Mouse (Mus musculus) hindbrain, embryonic 10.5 days (tissue): Measurements from ENCODE around the gene Mef2c. TPM values are rescaled to one million over a fixed set of nuclear protein-coding genes. Genes with fewer than 3 reads are reported as not detected.

ENCODE experiments used
- DNase-seq: peaks from one replicate; pipeline ENCODE4 v3.0.0-alpha.2; 2017; ENCODE audit warnings: low spot score
- H3K27ac ChIP-seq: fragments of 300-500 bp; sonication (generic); 2 replicates; pipeline ENCODE4 v1.5.1; 2016; ENCODE audit warnings: mild to moderate bottlenecking, moderate library complexity
- H3K27me3 ChIP-seq: fragments of 300-500 bp; sonication (generic); 2 replicates; pipeline ENCODE4 v1.6.1; 2016; ENCODE audit warnings: mild to moderate bottlenecking; ENCODE audit not compliant: poor library complexity, insufficient read depth, severe bottlenecking
- H3K36me3 ChIP-seq: fragments of 300-500 bp; sonication (generic); 2 replicates; pipeline ENCODE4 v1.6.1; 2016; ENCODE audit warnings: mild to moderate bottlenecking, moderate library complexity
- H3K4me1 ChIP-seq: fragments of 300-500 bp; sonication (generic); replicated peaks from 2 replicates; pipeline ENCODE4 v1.6.1; 2016; ENCODE audit warnings: mild to moderate bottlenecking
- H3K4me3 ChIP-seq: fragments of 300-500 bp; sonication (generic); 2 replicates; pipeline ENCODE4 v1.5.1; 2016; ENCODE audit warnings: mild to moderate bottlenecking, moderate library complexity
- H3K9me3 ChIP-seq: fragments of 300-500 bp; sonication (generic); 2 replicates; pipeline ENCODE4 v1.6.1; 2016; ENCODE audit warnings: mild to moderate bottlenecking, moderate library complexity
- WGBS: fragments of 180-500 bp; shearing (Covaris S2); methylation state at CpG from one replicate; pipeline ENCODE4 v1.1.7; 2016; 5-methylcytosine and 5-hydroxymethylcytosine counted together
- polyA plus RNA-seq: library from polyadenylated mRNA; unstranded; fragments of >200 nt; fragmentation: Nextera tagmentation; extraction: Ambion mirVana; gene quantifications from 2 replicates; pipeline ENCODE4 v1.2.1, GENCODE M21; 2016

Gene Mef2c
- polyA plus RNA-seq, 1 experiment from 2014 or later = 17.3 TPM

DNA sequence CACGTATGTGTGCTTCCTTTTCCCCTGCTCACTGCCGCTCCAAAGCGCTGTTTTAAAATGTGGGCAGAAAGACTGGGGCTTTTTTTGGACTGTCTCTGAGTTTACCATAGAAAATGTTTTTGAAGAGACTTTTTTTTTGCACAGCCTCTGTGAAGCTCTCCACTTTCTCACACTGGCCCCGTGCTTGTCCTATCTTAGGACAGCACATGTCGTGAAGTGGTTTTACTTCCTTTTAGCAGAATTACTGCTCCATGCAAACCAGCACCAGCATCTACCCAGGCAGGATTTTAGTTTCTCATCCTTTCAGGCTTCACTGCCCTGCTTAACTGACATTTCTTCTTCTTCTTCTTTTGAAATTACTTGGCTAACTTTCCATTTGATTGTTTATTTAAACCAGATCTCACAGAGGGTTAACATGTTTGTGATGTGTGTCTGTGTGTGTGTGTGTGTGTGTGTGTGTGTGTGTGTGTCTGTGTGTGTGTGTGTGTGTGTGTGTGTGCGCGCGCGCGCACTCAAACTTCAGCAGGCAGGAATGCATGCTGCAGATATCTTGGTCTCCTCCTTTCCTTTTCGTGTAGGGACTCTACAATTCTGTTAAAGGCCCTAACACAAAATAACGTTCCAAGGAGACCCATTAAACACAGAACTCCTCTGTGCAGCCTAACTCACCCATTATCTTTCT, 146.1 kb downstream of the Mef2c start:
- WGBS = 89% methylated on average over 12 of the region's 12 CpGs
- no peak overlapping the region for H3K27ac ChIP-seq
- no peaks in the 10 kb centered on the region for H3K36me3 ChIP-seq
- no peaks in the 10 kb centered on the region for H3K4me1 ChIP-seq
- H3K4me3 ChIP-seq = no peak overlapping the region
- H3K9me3 ChIP-seq = no peaks in the 10 kb centered on the region
- no peaks in the 10 kb centered on the region for H3K27me3 ChIP-seq
- no peak for DNase-seq

DNA sequence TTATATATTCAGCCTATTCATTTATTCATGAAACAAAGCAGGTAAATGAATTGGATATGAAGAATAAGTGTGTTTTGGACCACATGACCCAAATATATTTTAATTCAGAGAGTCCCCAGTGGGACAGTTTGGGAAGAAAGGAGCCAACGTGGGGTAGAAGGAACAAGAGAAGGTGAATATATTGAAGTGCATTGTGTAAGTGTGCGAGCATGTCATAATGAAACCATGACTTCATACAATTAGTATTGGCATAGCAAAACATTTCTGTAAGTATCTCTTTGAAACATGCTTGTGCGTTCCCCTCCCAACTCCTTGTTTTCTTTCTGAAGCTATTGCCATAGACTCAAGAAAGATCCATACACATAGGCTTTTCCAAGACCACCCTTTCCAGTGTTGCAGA, 147.0 kb downstream of the Mef2c start:
- Histone ChIP-seq H3K4me1 (peaks cover 4% of the 10 kb centered on the region; the same call in 1 of the 2 replicates), H3K36me3 (no peaks in the 10 kb centered on the region), H3K9me3 (no peaks in the 10 kb centered on the region), H3K27ac (no peak overlapping the region), H3K4me3 (no peak overlapping the region), H3K27me3 (no peaks in the 10 kb centered on the region)
- 87% methylated on average over 3 of the region's 3 CpGs for WGBS
- no peak for DNase-seq

DNA sequence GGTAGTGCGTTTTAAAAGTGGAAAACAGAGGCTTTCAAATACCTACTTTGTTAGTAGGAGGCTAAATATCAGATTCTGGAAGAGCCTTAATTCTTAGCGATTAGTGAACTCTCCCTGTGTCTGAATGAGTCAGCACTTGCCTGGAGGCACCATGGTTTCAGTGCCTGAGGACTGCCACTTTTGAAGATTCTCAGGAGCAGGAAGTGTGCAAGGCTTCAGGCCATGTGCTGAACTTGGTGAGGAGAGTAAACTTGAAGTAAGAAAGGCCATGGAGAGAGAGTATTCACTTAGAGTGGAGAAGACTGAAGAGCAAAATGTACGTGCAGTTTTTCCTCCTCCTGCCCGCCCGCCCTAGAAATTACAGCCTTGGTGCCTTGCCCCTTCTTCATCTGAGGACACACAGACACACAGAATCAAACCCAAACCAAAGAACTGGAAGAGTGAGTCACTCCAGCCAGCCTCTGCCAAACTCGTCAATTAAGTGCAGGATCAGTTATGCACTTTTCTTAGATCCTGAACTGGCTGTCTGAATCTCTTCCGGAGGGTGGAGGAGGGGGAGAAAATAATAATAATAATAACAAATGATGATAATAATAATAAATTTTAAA, 148.2 kb downstream of the Mef2c start:
- Histone ChIP-seq H3K27me3 (no peaks in the 10 kb centered on the region), H3K4me3 (no peak overlapping the region), H3K4me1 (peaks cover 4% of the 10 kb centered on the region; the same call in 1 of the 2 replicates), H3K9me3 (no peaks in the 10 kb centered on the region), H3K27ac (no peak overlapping the region), H3K36me3 (no peaks in the 10 kb centered on the region)
- DNase-seq = no peak
- WGBS = 87% methylated on average over 7 of the region's 7 CpGs

DNA sequence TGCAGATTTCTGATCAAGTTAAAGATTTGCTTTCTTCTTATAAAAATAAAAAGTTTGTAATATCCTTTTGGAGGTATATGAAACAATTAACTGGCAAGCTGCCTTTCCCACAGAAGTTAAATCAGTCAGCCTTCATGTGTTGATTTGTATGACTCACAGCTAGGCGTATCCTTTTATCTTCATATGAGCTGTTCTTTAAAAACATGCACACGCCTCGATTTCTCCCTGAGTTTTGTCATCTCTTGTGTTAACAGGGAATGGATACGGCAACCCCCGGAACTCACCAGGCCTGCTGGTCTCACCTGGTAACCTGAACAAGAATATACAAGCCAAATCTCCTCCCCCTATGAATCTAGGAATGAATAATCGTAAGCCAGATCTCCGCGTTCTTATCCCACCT, 148.7 kb downstream of the Mef2c start:
- Histone ChIP-seq H3K4me3 (no peak overlapping the region), H3K27ac (no peak overlapping the region), H3K27me3 (no peaks in the 10 kb centered on the region), H3K9me3 (no peaks in the 10 kb centered on the region), H3K36me3 (no peaks in the 10 kb centered on the region), H3K4me1 (peaks cover 4% of the 10 kb centered on the region; the same call in 1 of the 2 replicates)
- no peak for DNase-seq
- 94% methylated on average over 8 of the region's 8 CpGs for WGBS

DNA sequence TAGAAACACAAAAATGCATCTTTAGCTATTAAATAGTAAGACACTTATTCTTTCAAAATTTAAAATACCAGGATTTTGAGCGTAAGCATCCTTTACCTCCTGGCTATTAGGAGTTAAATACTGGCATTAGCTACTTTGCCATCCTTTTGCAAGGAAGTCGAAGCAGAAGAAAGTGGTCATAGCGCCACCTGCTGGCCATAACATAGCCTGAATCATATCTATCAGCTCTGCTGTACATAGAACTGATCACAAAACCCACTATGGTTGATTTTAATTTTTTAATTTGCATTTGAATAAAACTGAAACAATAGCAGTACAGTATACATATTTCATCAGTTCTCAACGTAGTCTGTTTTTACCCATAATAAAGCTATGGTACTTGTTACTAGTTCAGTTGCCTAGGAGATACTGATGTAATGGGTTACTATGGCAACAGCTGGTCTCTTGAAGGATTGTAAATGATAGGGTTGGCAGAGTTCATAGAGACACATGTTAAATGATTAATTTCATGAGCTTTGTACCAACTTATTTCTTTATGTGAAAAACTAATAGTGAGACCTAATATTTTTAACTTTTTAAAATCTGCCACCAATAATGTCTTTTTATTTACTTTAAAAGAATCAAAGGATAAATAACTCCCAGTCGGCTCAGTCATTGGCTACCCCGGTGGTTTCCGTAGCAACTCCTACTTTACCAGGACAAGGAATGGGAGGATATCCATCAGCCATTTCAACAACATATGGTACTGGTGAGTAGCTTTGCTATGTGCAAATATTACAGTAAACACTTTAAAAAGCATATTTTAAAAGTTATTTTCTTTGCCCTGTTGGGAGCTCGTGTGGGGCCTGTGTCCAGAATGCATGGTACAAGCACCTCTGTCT, 151.3 kb downstream of the Mef2c start:
- Histone ChIP-seq H3K4me1 (peaks cover 4% of the 10 kb centered on the region; the same call in 1 of the 2 replicates), H3K9me3 (no peaks in the 10 kb centered on the region), H3K4me3 (no peak overlapping the region), H3K27me3 (no peaks in the 10 kb centered on the region), H3K36me3 (no peaks in the 10 kb centered on the region), H3K27ac (no peak overlapping the region)
- WGBS = 35% methylated on average over 8 of the region's 8 CpGs
- DNase-seq = peak; percentile 82

DNA sequence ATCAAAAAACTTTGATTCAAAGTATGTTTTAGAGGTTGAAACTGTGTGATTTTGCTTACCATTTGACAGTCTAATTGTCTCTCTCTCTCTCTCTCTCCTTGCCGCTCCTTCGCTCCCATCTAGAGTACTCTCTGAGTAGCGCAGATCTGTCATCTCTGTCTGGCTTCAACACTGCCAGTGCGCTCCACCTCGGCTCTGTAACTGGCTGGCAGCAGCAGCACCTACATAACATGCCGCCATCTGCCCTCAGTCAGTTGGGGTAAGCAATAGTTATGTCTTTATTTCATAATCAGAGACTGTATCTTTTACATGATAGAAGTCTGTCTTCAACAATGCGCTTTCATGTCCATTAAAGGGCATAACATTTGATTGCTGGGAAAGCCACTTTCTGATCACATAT, 152.3 kb downstream of the Mef2c start:
- H3K36me3 ChIP-seq = no peaks in the 10 kb centered on the region
- no peaks in the 10 kb centered on the region for H3K27me3 ChIP-seq
- WGBS = 78% methylated on average over 7 of the region's 7 CpGs
- peaks cover 4% of the 10 kb centered on the region; the same call in 1 of the 2 replicates for H3K4me1 ChIP-seq
- H3K9me3 ChIP-seq = no peaks in the 10 kb centered on the region
- no peak overlapping the region for H3K4me3 ChIP-seq
- DNase-seq = no peak
- H3K27ac ChIP-seq = no peak overlapping the region

DNA sequence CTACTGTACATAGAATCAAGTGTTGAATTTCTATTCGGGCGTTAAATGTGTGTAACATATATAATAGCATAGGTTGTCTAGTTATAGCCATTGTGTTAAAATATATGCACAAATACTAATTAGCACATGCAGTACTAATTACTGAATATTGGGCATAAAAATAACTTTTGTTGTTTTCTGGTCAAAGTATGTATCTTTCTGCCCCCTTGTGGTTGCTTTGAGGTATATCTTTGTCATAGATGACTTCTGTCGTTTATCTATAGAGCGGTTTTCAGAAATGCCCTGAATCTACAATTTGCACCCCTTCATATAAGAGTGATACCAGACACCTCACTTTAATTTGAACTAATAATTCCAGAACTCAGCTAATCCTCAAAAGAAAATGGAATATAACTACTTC, 152.9 kb downstream of the Mef2c start:
- 72% methylated on average over 4 of the region's 4 CpGs for WGBS
- DNase-seq = no peak
- Histone ChIP-seq H3K36me3 (no peaks in the 10 kb centered on the region), H3K4me3 (no peak overlapping the region), H3K9me3 (no peaks in the 10 kb centered on the region), H3K27me3 (no peaks in the 10 kb centered on the region), H3K27ac (no peak overlapping the region), H3K4me1 (peaks cover 4% of the 10 kb centered on the region; the same call in 1 of the 2 replicates)

DNA sequence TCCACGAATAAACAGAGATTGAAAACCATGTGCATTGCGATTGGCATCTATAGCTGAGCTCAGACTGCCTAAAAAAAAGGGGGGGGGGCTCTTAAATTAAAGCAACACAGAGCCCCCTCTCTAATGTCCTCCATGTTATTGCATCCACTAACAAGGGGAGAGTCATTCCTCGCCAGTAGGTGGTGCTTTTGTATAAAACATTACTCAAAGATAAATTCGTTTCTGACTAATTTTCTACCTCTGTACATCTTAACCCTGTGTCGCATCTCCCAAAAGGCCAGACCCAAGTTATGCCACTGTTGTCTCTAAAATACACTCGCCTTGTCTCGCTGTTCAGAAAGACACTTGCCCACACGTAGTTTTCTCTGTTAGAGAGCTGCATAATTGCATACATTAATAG, 156.9 kb downstream of the Mef2c start:
- no peaks in the 10 kb centered on the region for H3K4me1 ChIP-seq
- no peaks in the 10 kb centered on the region for H3K9me3 ChIP-seq
- no peak for DNase-seq
- H3K36me3 ChIP-seq = no peaks in the 10 kb centered on the region
- H3K27me3 ChIP-seq = no peaks in the 10 kb centered on the region
- no peak overlapping the region for H3K27ac ChIP-seq
- no peak overlapping the region for H3K4me3 ChIP-seq
- WGBS = 71% methylated on average over 8 of the region's 8 CpGs

DNA sequence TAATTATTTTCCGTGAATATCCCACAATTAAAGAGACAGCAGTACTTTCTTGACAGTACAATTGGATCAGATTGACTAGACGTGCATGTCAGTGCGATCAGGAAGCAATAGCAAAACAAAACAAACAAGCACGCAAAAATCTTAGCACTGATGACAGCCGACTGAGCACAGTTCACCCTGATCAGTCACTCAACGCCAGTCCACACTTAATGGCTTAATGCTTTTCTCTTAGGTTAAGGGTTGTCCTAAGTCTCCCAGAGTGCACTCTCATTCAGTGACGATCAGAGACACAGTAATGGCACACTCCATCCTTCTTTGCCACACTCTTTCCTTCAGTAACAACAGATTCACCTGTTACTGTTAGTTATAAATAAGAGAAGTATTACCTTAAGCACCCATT, 157.3 kb downstream of the Mef2c start:
- H3K27ac ChIP-seq = no peak overlapping the region
- no peaks in the 10 kb centered on the region for H3K27me3 ChIP-seq
- no peak overlapping the region for H3K4me3 ChIP-seq
- WGBS = 68% methylated on average over 7 of the region's 7 CpGs
- H3K36me3 ChIP-seq = no peaks in the 10 kb centered on the region
- DNase-seq = no peak
- H3K4me1 ChIP-seq = no peaks in the 10 kb centered on the region
- H3K9me3 ChIP-seq = no peaks in the 10 kb centered on the region

DNA sequence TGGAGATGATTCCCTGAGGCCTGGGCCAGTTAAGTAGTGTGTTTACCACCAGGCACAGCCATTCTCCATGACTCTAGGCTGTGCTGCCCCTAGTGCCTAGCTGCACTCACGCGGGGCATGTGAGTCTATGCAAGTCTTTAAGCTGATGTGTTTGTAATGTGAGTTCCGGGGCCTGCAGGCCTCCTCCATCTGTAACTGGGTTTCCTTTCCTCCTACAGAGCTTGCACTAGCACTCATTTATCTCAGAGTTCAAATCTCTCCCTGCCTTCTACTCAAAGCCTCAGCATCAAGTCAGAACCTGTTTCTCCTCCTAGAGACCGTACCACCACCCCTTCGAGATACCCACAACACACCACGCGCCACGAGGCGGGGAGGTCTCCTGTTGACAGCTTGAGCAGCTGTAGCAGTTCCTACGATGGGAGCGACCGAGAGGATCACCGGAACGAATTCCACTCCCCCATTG, 158.3 kb downstream of the Mef2c start:
- WGBS = 60% methylated on average over 14 of the region's 14 CpGs
- Histone ChIP-seq H3K4me3 (no peak overlapping the region), H3K36me3 (no peaks in the 10 kb centered on the region), H3K9me3 (no peaks in the 10 kb centered on the region), H3K27me3 (no peaks in the 10 kb centered on the region), H3K27ac (no peak overlapping the region), H3K4me1 (no peaks in the 10 kb centered on the region)
- no peak for DNase-seq

DNA sequence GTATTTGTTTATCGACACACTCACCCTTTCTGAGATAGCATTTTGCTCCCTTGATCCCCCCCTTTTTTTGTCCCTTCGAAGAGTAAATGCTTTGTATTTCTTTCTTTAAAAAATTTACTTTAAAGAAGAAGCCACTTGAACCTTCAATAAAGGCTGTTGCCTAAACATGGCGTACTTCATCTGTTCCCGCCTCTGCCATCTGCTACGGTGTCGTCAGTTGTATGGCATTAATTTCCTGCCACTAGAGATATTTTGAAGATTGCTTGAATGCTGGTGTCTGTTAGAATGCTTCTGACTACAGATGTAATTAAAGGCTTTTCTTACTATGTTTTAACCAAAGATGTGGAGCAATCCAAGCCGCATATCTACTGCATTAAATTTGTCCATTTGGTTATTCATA, 162.3 kb downstream of the Mef2c start:
- H3K9me3 ChIP-seq = no peaks in the 10 kb centered on the region
- DNase-seq = no peak
- no peak overlapping the region for H3K27ac ChIP-seq
- H3K27me3 ChIP-seq = no peaks in the 10 kb centered on the region
- H3K4me1 ChIP-seq = no peaks in the 10 kb centered on the region
- H3K4me3 ChIP-seq = no peak overlapping the region
- 85% methylated on average over 7 of the region's 7 CpGs for WGBS
- no peaks in the 10 kb centered on the region for H3K36me3 ChIP-seq

DNA sequence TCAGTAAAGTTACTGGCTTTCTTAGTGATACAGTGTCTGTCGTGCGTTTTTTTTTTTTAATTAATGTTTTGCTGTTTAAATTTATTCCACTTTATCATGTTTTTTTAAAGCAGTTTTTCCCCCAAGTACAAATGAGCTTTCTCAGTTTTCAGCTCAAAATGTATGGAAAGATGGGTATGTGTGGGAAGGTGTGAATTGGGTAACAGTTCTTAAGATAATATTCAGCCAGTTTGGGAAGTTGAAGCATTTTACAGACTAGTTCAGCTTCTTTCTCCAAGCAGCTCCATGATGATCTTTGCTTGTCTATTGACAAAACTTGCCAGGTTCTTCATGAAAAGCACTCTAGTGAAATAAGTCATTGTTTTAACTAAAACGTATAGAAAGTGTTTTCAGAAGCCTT, 163.2 kb downstream of the Mef2c start:
- Histone ChIP-seq H3K4me3 (no peak overlapping the region), H3K27me3 (no peaks in the 10 kb centered on the region), H3K9me3 (no peaks in the 10 kb centered on the region), H3K4me1 (no peaks in the 10 kb centered on the region), H3K27ac (no peak overlapping the region), H3K36me3 (no peaks in the 10 kb centered on the region)
- 82% methylated on average over 3 of the region's 3 CpGs for WGBS
- no peak for DNase-seq

DNA sequence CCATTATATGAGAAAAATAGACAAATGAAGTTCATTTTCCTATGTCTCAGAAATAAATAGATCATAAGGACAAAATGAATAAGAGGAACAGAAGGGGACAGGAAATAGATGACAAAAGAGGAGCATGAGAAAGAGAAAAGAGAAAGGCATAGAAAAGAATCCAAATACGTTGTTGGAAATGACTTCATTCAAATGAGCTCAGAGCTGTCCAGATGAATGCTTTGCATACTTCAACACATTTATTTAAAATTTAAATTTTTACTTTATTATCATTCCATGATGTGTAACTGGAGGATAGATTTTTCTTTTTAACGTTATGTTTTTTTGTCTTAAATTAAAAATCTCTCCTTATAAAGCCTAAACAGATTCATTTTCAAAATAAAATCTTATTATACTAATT, 203.8 kb downstream of the Mef2c start:
- H3K36me3 ChIP-seq = no peaks in the 10 kb centered on the region
- H3K27ac ChIP-seq = no peak overlapping the region
- no peak for DNase-seq
- no peaks in the 10 kb centered on the region for H3K4me1 ChIP-seq
- no peak overlapping the region for H3K4me3 ChIP-seq
- no peaks in the 10 kb centered on the region for H3K9me3 ChIP-seq
- peaks cover 25% of the 10 kb centered on the region for H3K27me3 ChIP-seq
- WGBS = 71% methylated on average over 2 of the region's 2 CpGs
